Mouse (Mus musculus): ENCODE measurements around the gene Foxp3. TPM values are rescaled to one million over a fixed set of nuclear protein-coding genes. Genes with fewer than 3 reads are reported as not detected.

Gene Foxp3
- polyA plus RNA-seq, 1 experiment from 2014 or later, result 0.58 TPM

DNA sequence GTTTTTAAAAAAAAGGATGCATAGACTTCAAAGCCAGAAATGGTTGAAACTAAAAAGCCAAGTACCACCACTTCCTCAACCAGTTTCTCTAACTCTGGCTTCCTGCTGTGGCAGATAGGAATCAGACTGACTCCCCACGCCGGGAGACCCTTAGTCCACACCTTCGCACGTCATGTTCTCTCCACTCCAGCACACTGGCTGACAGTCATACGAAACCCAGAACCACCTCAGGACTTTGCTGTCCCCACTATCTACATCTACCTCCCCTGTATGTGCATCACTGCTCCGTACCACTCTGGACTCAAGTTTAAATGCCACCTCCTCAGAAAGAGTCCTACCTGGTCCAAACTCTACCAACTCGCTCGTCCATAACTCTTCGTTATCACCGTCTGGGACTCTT, 978 bp upstream of the Foxp3 start:
- ATAC-seq (ENCODE audit: low FRiP score, low TSS enrichment) (no peak), DNase-seq (no peak)
- H3K27ac ChIP-seq (replicated peaks; ENCODE audit: low read depth, low read length), result no peak overlapping the region
- no peak overlapping the region for H3K4me3 ChIP-seq (replicated peaks; ENCODE audit: low read depth, low read length)
- no peaks in the 10 kb centered on the region for H3K27me3 ChIP-seq (ENCODE audit: control insufficient read depth, insufficient read depth, low read length)
- H3K4me1 ChIP-seq (ENCODE audit: control insufficient read depth, insufficient read depth, low read length), result peaks cover 14% of the 10 kb centered on the region; the same call in 1 of the 2 replicates
- no peaks in the 10 kb centered on the region for H3K36me3 ChIP-seq (ENCODE audit: control insufficient read depth, insufficient read depth, low read length)
- H3K4me2 ChIP-seq (ENCODE audit: low read length), result peak overlapping the region; percentile 58
- H3K9me3 ChIP-seq (ENCODE audit: control insufficient read depth, low read length), result no peaks in the 10 kb centered on the region
- no peak overlapping the region for H3K9ac ChIP-seq (replicated peaks; ENCODE audit: low read length)
- WGBS, result 88% methylated on average over 10 of the region's 10 CpGs

DNA sequence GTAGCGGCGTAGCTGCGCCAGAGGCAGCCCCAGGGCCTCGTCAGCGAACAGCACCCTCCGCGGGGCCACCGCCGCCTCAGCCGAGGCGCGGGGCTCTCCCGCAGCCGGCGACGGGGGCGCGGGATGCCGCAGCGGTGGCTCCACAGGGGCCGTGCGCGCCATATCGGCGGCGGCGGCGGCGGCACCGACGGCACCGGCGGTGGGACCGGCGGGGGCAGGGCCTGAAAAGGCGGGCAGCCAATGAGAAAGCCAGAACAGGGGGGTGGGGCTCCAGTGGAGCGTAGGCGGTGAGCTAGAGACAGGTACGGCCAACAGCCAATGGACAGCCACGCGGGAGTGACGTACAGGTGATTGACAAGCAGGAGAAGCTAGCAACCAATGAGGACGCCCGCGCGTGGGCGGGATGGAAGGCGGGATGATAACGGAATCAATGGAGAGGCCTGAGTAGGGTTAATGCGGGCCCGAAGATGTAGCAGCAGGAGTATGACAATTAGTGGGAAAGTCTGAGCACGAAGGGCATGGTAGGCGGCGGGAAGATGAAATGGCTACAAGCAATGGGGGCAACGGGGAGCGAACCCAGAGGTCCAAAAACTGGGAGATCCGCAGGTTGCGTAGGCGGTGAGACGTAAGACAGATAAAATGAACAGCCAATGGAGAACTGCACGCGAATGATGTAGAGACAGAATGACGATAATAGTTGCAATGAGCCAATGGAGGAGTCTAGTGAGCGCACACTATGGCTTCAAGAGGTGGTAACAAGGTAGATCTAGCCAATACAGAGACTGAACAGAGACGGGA, 842 bp downstream of the Foxp3 start, which contains the start of gene Ppp1r3f:
TSS of gene Ppp1r3f (minus strand) at position 197 of the 798 bp plus-strand sequence.
- WGBS, result 22% methylated on average over 65 of the region's 65 CpGs
- H3K4me1 ChIP-seq (ENCODE audit: control insufficient read depth, insufficient read depth, low read length), result peaks cover 14% of the 10 kb centered on the region; the same call in 1 of the 2 replicates
- H3K4me2 ChIP-seq (ENCODE audit: low read length), result peak within 1 kb of the TSS; percentile 58

DNA sequence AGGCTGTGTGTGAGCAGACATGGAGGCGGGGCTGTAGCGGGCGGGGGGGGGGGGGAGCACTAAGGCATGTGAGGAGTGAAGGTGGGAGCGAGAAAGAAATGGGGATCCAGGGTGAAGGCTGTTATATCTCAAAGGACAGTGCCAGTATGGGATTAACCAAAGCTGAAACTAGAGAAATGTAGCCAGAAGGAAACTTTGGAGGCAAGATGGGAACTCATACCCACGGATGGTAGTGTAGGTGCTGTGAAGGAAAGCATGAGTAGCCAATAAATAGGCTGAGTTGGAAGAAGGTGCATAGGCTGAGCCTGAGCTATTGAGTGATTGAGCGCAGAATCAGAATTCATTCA, 1.4 kb downstream of the Foxp3 start:
- Histone ChIP-seq H3K4me1 (ENCODE audit: control insufficient read depth, insufficient read depth, low read length) (peaks cover 14% of the 10 kb centered on the region; the same call in 1 of the 2 replicates), H3K27ac (replicated peaks; ENCODE audit: low read depth, low read length) (peak overlapping the region; percentile 89), H3K9ac (replicated peaks; ENCODE audit: low read length) (no peak overlapping the region; the same call in 1 of the 2 replicates), H3K36me3 (ENCODE audit: control insufficient read depth, insufficient read depth, low read length) (no peaks in the 10 kb centered on the region), H3K4me2 (ENCODE audit: low read length) (peak overlapping the region; percentile 48), H3K4me3 (replicated peaks; ENCODE audit: low read depth, low read length) (peak overlapping the region; percentile 52), H3K27me3 (ENCODE audit: control insufficient read depth, insufficient read depth, low read length) (no peaks in the 10 kb centered on the region), H3K9me3 (ENCODE audit: control insufficient read depth, low read length) (no peaks in the 10 kb centered on the region)
- 20% methylated on average over 5 of the region's 6 CpGs for WGBS
- ATAC-seq (ENCODE audit: low FRiP score, low TSS enrichment) (no peak), DNase-seq (no peak)

More for the DNA sequence above, 842 bp downstream of the Foxp3 start, which contains the start of gene Ppp1r3f:
- Histone ChIP-seq H3K4me3 (replicated peaks; ENCODE audit: low read depth, low read length) (peak within 1 kb of the TSS; percentile 52), H3K9me3 (ENCODE audit: control insufficient read depth, low read length) (no peaks in the 10 kb centered on the region), H3K27ac (replicated peaks; ENCODE audit: low read depth, low read length) (peak within 1 kb of the TSS; percentile 89), H3K36me3 (ENCODE audit: control insufficient read depth, insufficient read depth, low read length) (no peaks in the 10 kb centered on the region), H3K9ac (replicated peaks; ENCODE audit: low read length) (peak within 1 kb of the TSS; percentile 68), H3K27me3 (ENCODE audit: control insufficient read depth, insufficient read depth, low read length) (no peaks in the 10 kb centered on the region)
- DNase-seq (peak; percentile 94), ATAC-seq (ENCODE audit: low FRiP score, low TSS enrichment) (peak; percentile 97)

DNA sequence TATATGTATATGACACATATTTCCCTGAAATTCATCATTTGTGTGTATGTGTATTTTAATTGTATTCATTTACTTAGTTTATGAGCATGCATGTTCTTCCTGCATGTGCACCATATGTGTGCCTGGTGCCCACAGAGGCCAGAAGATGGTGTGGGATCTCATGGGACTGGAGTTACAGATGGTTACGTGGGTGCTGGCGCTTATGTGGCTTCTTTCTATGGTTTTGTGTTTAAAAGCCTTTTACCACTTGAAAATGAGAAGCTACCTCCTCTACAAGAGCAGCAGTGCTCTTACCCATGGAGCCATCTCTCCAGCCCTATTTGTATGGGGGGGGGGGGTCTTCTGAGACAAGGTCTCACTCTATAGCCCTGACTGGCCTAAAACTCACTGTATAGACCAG, 7.7 kb downstream of the Foxp3 start:
- no peak for ATAC-seq (ENCODE audit: low FRiP score, low TSS enrichment)
- Histone ChIP-seq H3K4me1 (ENCODE audit: control insufficient read depth, insufficient read depth, low read length) (no peaks in the 10 kb centered on the region), H3K27me3 (ENCODE audit: control insufficient read depth, insufficient read depth, low read length) (no peaks in the 10 kb centered on the region), H3K4me3 (replicated peaks; ENCODE audit: low read depth, low read length) (no peak overlapping the region), H3K36me3 (ENCODE audit: control insufficient read depth, insufficient read depth, low read length) (no peaks in the 10 kb centered on the region), H3K9me3 (ENCODE audit: control insufficient read depth, low read length) (no peaks in the 10 kb centered on the region), H3K9ac (replicated peaks; ENCODE audit: low read length) (no peak overlapping the region), H3K4me2 (ENCODE audit: low read length) (no peak overlapping the region), H3K27ac (replicated peaks; ENCODE audit: low read depth, low read length) (no peak overlapping the region)
- 94% methylated on average over 2 of the region's 2 CpGs for WGBS
- DNase-seq, result no peak

DNA sequence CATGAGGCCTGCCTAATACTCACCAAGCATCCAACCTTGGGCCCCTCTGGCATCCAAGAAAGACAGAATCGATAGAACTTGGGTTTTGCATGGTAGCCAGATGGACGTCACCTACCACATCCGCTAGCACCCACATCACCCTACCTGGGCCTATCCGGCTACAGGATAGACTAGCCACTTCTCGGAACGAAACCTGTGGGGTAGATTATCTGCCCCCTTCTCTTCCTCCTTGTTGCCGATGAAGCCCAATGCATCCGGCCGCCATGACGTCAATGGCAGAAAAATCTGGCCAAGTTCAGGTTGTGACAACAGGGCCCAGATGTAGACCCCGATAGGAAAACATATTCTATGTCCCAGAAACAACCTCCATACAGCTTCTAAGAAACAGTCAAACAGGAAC, 10.4 kb downstream of the Foxp3 start:
- no peak for ATAC-seq (ENCODE audit: low FRiP score, low TSS enrichment)

DNA sequence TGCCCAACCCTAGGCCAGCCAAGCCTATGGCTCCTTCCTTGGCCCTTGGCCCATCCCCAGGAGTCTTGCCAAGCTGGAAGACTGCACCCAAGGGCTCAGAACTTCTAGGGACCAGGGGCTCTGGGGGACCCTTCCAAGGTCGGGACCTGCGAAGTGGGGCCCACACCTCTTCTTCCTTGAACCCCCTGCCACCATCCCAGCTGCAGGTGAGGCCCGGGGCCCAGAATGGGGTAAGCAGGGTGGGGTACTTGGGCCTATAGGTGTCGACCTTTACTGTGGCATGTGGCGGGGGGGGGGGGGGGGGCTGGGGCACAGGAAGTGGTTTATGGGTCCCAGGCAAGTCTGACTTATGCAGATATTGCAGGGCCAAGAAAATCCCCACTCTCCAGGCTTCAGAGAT, 12.9 kb downstream of the Foxp3 start:
- Histone ChIP-seq H3K4me2 (ENCODE audit: low read length) (no peak overlapping the region), H3K9me3 (ENCODE audit: control insufficient read depth, low read length) (no peaks in the 10 kb centered on the region), H3K36me3 (ENCODE audit: control insufficient read depth, insufficient read depth, low read length) (0 out of 2 replicates have a peak, but pooled peaks cover 2% of the 10 kb centered on the region), H3K4me3 (replicated peaks; ENCODE audit: low read depth, low read length) (no peak overlapping the region), H3K4me1 (ENCODE audit: control insufficient read depth, insufficient read depth, low read length) (no peaks in the 10 kb centered on the region), H3K27me3 (ENCODE audit: control insufficient read depth, insufficient read depth, low read length) (no peaks in the 10 kb centered on the region), H3K9ac (replicated peaks; ENCODE audit: low read length) (no peak overlapping the region), H3K27ac (replicated peaks; ENCODE audit: low read depth, low read length) (no peak overlapping the region)
- 94% methylated on average over 3 of the region's 5 CpGs for WGBS
- no peak; the same call in 1 of the 2 replicates for ATAC-seq (ENCODE audit: low FRiP score, low TSS enrichment)
- DNase-seq, result no peak

More for the DNA sequence above, 10.4 kb downstream of the Foxp3 start:
- Histone ChIP-seq H3K27ac (replicated peaks; ENCODE audit: low read depth, low read length) (no peak overlapping the region), H3K4me3 (replicated peaks; ENCODE audit: low read depth, low read length) (no peak overlapping the region), H3K9ac (replicated peaks; ENCODE audit: low read length) (no peak overlapping the region), H3K36me3 (ENCODE audit: control insufficient read depth, insufficient read depth, low read length) (0 out of 2 replicates have a peak, but pooled peaks cover 2% of the 10 kb centered on the region), H3K9me3 (ENCODE audit: control insufficient read depth, low read length) (no peaks in the 10 kb centered on the region), H3K4me2 (ENCODE audit: low read length) (no peak overlapping the region), H3K4me1 (ENCODE audit: control insufficient read depth, insufficient read depth, low read length) (no peaks in the 10 kb centered on the region), H3K27me3 (ENCODE audit: control insufficient read depth, insufficient read depth, low read length) (no peaks in the 10 kb centered on the region)
- 91% methylated on average over 11 of the region's 11 CpGs for WGBS
- DNase-seq, result no peak

DNA sequence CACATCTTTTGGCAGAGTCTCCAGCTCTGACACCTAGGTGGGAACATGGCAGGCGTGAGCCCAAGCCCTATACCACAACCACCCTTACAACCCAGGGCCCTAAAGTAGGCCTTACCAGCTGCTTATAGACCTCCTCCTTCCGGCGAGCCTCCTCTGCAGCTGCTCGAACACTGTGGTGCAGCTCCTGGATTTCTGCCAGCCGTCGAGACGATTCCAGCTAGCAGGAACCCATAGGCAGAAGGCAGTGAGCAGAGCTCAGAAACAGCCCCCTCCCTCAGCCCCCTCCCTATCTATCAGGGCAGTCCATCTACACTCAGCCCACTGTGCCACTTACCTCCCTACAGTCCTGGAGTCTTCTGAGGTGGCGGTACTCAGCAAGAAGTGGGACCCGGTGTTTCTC, 21.9 kb downstream of the Foxp3 start:
- Histone ChIP-seq H3K4me3 (replicated peaks; ENCODE audit: low read depth, low read length) (no peak overlapping the region), H3K27ac (replicated peaks; ENCODE audit: low read depth, low read length) (no peak overlapping the region), H3K4me2 (ENCODE audit: low read length) (no peak overlapping the region), H3K9me3 (ENCODE audit: control insufficient read depth, low read length) (no peaks in the 10 kb centered on the region), H3K27me3 (ENCODE audit: control insufficient read depth, insufficient read depth, low read length) (no peaks in the 10 kb centered on the region), H3K9ac (replicated peaks; ENCODE audit: low read length) (no peak overlapping the region), H3K4me1 (ENCODE audit: control insufficient read depth, insufficient read depth, low read length) (no peaks in the 10 kb centered on the region), H3K36me3 (ENCODE audit: control insufficient read depth, insufficient read depth, low read length) (peaks cover 35% of the 10 kb centered on the region)
- no peak for DNase-seq
- ATAC-seq (ENCODE audit: low FRiP score, low TSS enrichment), result no peak
- 91% methylated on average over 9 of the region's 9 CpGs for WGBS

DNA sequence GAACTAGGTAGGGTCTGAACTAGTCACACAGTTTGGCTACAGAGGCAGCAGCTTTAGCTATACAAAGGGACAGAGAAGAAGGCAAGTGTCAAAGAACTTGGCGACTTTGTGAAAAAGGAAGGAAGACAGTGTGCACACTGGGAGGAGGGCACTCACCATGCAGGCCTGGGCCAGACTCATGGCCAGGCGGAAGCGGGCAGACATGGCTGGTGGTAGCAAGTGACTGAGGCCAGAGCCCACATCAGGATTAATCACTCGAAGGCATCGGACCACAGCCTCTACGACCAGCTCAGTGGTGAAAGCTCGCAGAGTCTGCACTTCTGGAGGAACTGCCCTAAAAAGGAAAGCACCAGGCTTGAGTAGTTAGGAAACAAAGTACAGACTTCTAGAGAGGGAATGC, 30.6 kb downstream of the Foxp3 start:
- no peak for ATAC-seq (ENCODE audit: low FRiP score, low TSS enrichment)
- no peak for DNase-seq
- Histone ChIP-seq H3K27ac (replicated peaks; ENCODE audit: low read depth, low read length) (no peak overlapping the region), H3K4me2 (ENCODE audit: low read length) (no peak overlapping the region), H3K4me1 (ENCODE audit: control insufficient read depth, insufficient read depth, low read length) (no peaks in the 10 kb centered on the region), H3K27me3 (ENCODE audit: control insufficient read depth, insufficient read depth, low read length) (no peaks in the 10 kb centered on the region), H3K9me3 (ENCODE audit: control insufficient read depth, low read length) (no peaks in the 10 kb centered on the region), H3K4me3 (replicated peaks; ENCODE audit: low read depth, low read length) (no peak overlapping the region), H3K9ac (replicated peaks; ENCODE audit: low read length) (no peak overlapping the region), H3K36me3 (ENCODE audit: control insufficient read depth, insufficient read depth, low read length) (peaks cover 9% of the 10 kb centered on the region)
- WGBS, result 92% methylated on average over 7 of the region's 7 CpGs
